Mouse (Mus musculus) limb, embryonic 14.5 days (tissue): ENCODE measurements around the gene Trabd2b. TPM values are rescaled to one million over a fixed set of nuclear protein-coding genes. Genes with fewer than 3 reads are reported as not detected.

ENCODE experiments used
- ATAC-seq: fragments of 200-750 bp; cut with Nextera tagmentation; 2 replicates; pipeline ENCODE4 v1.8.0; 2017; ENCODE audit warnings: low read depth, moderate number of reproducible peaks, moderate TSS enrichment; ENCODE audit not compliant: low FRiP score
- DNase-seq: peaks from one replicate; pipeline ENCODE4 v3.0.0-alpha.2; 2015; ENCODE audit warnings: low spot score
- H3K27ac ChIP-seq: fragments of 300-500 bp; sonication (generic); replicated peaks from 2 replicates; pipeline ENCODE4 v1.5.1; 2014; ENCODE audit warnings: low read depth, mild to moderate bottlenecking, low read length, moderate library complexity, mixed read lengths
- H3K27me3 ChIP-seq: fragments of 300-500 bp; sonication (generic); 2 replicates; pipeline ENCODE4 v1.6.1; 2014; ENCODE audit warnings: low read length, mixed read lengths; ENCODE audit not compliant: control insufficient read depth, insufficient read depth
- H3K36me3 ChIP-seq: fragments of 300-500 bp; sonication (generic); 2 replicates; pipeline ENCODE4 v1.6.1; 2014; ENCODE audit warnings: mild to moderate bottlenecking, low read length, moderate library complexity, mixed read lengths; ENCODE audit not compliant: control insufficient read depth, insufficient read depth
- H3K4me1 ChIP-seq: fragments of 300-500 bp; sonication (generic); 2 replicates; pipeline ENCODE4 v1.6.1; 2014; ENCODE audit warnings: antibody characterized with exemption, low read length, mixed read lengths; ENCODE audit not compliant: control insufficient read depth, insufficient read depth
- H3K4me2 ChIP-seq: fragments of 300-500 bp; sonication (generic); replicated peaks from 2 replicates; pipeline ENCODE4 v1.6.1; 2014; ENCODE audit warnings: low read depth, mild to moderate bottlenecking, low read length, moderate library complexity; ENCODE audit not compliant: severe bottlenecking
- H3K4me3 ChIP-seq: fragments of 300-500 bp; sonication (generic); replicated peaks from 2 replicates; pipeline ENCODE4 v1.5.1; 2014; ENCODE audit warnings: low read length
- H3K9ac ChIP-seq: fragments of 300-500 bp; sonication (generic); 2 replicates; pipeline ENCODE4 v1.6.1; 2014; ENCODE audit warnings: mild to moderate bottlenecking, low read depth, low read length, moderate library complexity; ENCODE audit not compliant: severe bottlenecking
- H3K9me3 ChIP-seq: fragments of 300-500 bp; sonication (generic); 2 replicates; pipeline ENCODE4 v1.6.1; 2016; ENCODE audit warnings: low read length; ENCODE audit not compliant: control insufficient read depth
- POLR2A ChIP-seq: fragments of 200-500 bp; IDR thresholded peaks from 2 replicates; pipeline ENCODE4 v1.8.0; 2012; ENCODE audit warnings: inconsistent platforms, mild to moderate bottlenecking, moderate library complexity, borderline replicate concordance; ENCODE audit not compliant: insufficient read depth, insufficient read length; ENCODE audit errors: extremely low read depth
- WGBS: fragments of 180-500 bp; shearing (Covaris S2); extraction: QIAGEN DNeasy Blood & Tissue Kit; methylation state at CpG from one replicate; pipeline ENCODE4 v1.1.7; 2014; 5-methylcytosine and 5-hydroxymethylcytosine counted together
- polyA plus RNA-seq, 2 experiments: library from polyadenylated mRNA; depleted of rRNA in 1 of 2; stranded (reverse) in 1 of 2; unstranded in 1 of 2; fragments of >200 nt; fragmentation: Nextera tagmentation in 1 of 2; extraction: Ambion mirVana in 1 of 2; gene quantifications; 2 replicates each; pipeline versions ENCODE4 v1.2.1 to v1.2.3; 2012 to 2014

Trabd2b gene
- polyA plus RNA-seq, 2 experiments = 3.6 to 6.2 TPM

DNA sequence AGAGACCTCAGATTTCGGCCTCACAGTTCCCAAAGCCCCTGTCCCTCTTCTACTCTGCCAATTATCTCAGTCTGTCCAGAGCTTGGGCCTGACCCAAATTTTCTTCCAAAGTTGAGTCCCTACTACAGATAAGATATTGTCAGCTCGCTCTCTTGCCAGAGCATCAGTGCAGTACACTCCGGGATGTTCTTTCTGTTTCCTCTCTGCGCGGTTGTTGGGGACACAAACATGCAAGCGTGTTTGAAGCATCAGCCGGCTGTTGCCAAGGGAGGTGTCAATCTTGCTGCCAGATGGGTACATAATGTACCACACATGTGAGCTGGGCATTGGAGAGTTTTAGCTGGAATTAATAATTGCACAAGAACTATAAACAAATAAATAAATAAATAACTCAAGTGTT is 28.9 kb downstream of the Trabd2b start:
- Histone ChIP-seq H3K4me3 (no peak overlapping the region), H3K27ac (no peak overlapping the region), H3K4me2 (no peak overlapping the region), H3K9ac (no peak overlapping the region), H3K9me3 (no peaks in the 10 kb centered on the region), H3K4me1 (0 out of 2 replicates have a peak, but pooled peaks cover 2% of the 10 kb centered on the region), H3K36me3 (no peaks in the 10 kb centered on the region), H3K27me3 (no peaks in the 10 kb centered on the region)
- WGBS = 86% methylated on average over 7 of the region's 7 CpGs
- DNase-seq = no peak
- no peak for TF ChIP-seq POLR2A
- ATAC-seq = no peak

DNA sequence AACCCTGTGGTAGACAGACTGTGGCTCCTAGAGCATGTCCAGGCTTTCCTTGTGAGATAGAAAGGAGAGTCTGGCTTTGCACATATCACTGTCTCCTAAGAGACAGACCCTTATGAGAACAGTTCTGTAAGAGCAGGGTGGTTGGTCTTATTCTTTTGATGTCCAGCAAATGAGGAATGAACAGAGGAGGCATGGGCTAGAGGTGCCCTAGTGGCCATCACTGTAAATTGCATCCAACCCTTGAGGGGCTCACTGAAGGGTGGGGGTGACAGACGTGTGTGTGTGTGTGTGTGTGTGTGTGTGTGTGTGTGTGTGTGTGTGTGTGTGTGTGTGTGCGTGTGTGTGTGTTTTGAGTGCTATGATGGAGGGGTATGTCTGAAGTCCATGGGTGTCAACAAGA is 32.2 kb downstream of the Trabd2b start:
- Histone ChIP-seq H3K27ac (no peak overlapping the region), H3K4me1 (peaks cover 7% of the 10 kb centered on the region; the same call in 1 of the 2 replicates), H3K4me3 (no peak overlapping the region), H3K9ac (no peak overlapping the region), H3K9me3 (no peaks in the 10 kb centered on the region), H3K36me3 (no peaks in the 10 kb centered on the region), H3K27me3 (no peaks in the 10 kb centered on the region), H3K4me2 (no peak overlapping the region)
- DNase-seq (no peak), ATAC-seq (no peak)
- 63% methylated on average over 2 of the region's 2 CpGs for WGBS
- TF ChIP-seq POLR2A = no peak

GRCm38 (mm10) chr4:114442186-114442585 is 35.7 kb downstream of the Trabd2b start:
- H3K9ac ChIP-seq = no peak overlapping the region
- ATAC-seq (no peak), DNase-seq (no peak)
- no peak for TF ChIP-seq POLR2A
- no peaks in the 10 kb centered on the region for H3K27me3 ChIP-seq
- H3K27ac ChIP-seq = no peak overlapping the region
- no peak overlapping the region for H3K4me3 ChIP-seq
- H3K9me3 ChIP-seq = no peaks in the 10 kb centered on the region
- H3K36me3 ChIP-seq = no peaks in the 10 kb centered on the region
- 55% methylated on average over 2 of the region's 2 CpGs for WGBS
- peaks cover 5% of the 10 kb centered on the region; the same call in 1 of the 2 replicates for H3K4me1 ChIP-seq
- H3K4me2 ChIP-seq = no peak overlapping the region

DNA sequence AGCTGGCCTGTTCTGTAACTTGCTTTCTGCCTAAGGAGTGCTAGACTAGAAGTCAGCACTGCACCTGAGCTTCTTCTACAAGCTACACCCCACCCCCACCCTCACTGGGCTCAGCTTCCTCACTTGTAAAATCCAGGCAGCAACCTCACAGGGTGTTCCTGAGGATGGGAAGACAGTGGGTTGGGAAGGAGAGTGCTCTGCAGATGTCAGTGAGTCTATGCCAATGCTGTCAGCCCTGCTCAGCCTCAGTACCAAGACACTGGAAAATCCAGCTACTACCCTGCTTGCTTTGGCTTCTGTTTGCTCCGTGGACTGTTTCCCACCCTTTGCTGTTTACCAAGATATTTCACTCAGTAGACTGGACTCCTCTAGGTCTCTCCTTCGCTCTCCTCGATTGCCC is 36.1 kb downstream of the Trabd2b start:
- H3K27ac ChIP-seq = no peak overlapping the region
- no peaks in the 10 kb centered on the region for H3K27me3 ChIP-seq
- DNase-seq (no peak), ATAC-seq (no peak)
- H3K4me2 ChIP-seq = no peak overlapping the region
- no peak overlapping the region for H3K9ac ChIP-seq
- TF ChIP-seq POLR2A = no peak
- H3K9me3 ChIP-seq = no peaks in the 10 kb centered on the region
- no peak overlapping the region for H3K4me3 ChIP-seq
- no peaks in the 10 kb centered on the region for H3K36me3 ChIP-seq
- peaks cover 5% of the 10 kb centered on the region; the same call in 1 of the 2 replicates for H3K4me1 ChIP-seq
- 84% methylated on average over 3 of the region's 3 CpGs for WGBS

GRCm38 (mm10) chr4:114448393-114449052 is 42.0 kb downstream of the Trabd2b start:
- DNase-seq = peak; percentile 17
- H3K27ac ChIP-seq = no peak overlapping the region

More at GRCm38 (mm10) chr4:114448393-114449052, 42.0 kb downstream of the Trabd2b start:
- Histone ChIP-seq H3K4me1 (peaks cover 5% of the 10 kb centered on the region), H3K4me3 (no peak overlapping the region), H3K4me2 (no peak overlapping the region), H3K9me3 (no peaks in the 10 kb centered on the region), H3K9ac (no peak overlapping the region), H3K36me3 (no peaks in the 10 kb centered on the region), H3K27me3 (no peaks in the 10 kb centered on the region)
- TF ChIP-seq POLR2A = no peak
- 81% methylated on average over 9 of the region's 9 CpGs for WGBS
- ATAC-seq = no peak
